Mouse (Mus musculus) liver, embryonic 15.5 days (tissue): Measurements from ENCODE around the gene Ddt. TPM values are rescaled to one million over a fixed set of nuclear protein-coding genes. Genes with fewer than 3 reads are reported as not detected.

Source experiments
- ATAC-seq: fragments of 200-750 bp; cut with Nextera tagmentation; 2 replicates; pipeline ENCODE4 v1.8.0; 2017; ENCODE audit warnings: moderate number of reproducible peaks, mild to moderate bottlenecking, moderate library complexity; ENCODE audit not compliant: insufficient read depth
- H3K27ac ChIP-seq: fragments of 300-500 bp; sonication (generic); replicated peaks from 2 replicates; pipeline ENCODE4 v1.5.1; 2015; ENCODE audit warnings: mild to moderate bottlenecking, inconsistent platforms
- H3K27me3 ChIP-seq: fragments of 300-500 bp; sonication (generic); 2 replicates; pipeline ENCODE4 v1.6.1; 2015; ENCODE audit warnings: mild to moderate bottlenecking, inconsistent platforms
- H3K36me3 ChIP-seq: fragments of 300-500 bp; sonication (generic); replicated peaks from 2 replicates; pipeline ENCODE4 v1.6.1; 2015; ENCODE audit warnings: moderate library complexity, mild to moderate bottlenecking, inconsistent platforms
- H3K4me1 ChIP-seq: fragments of 300-500 bp; sonication (generic); replicated peaks from 2 replicates; pipeline ENCODE4 v1.6.1; 2015; ENCODE audit warnings: inconsistent platforms
- H3K4me2 ChIP-seq: fragments of 300-500 bp; sonication (generic); 2 replicates; pipeline ENCODE4 v1.6.1; 2015; ENCODE audit warnings: moderate library complexity, mild to moderate bottlenecking, inconsistent platforms
- H3K4me3 ChIP-seq: fragments of 300-500 bp; sonication (generic); replicated peaks from 2 replicates; pipeline ENCODE4 v1.5.1; 2015; ENCODE audit warnings: mild to moderate bottlenecking, inconsistent platforms
- H3K9ac ChIP-seq: fragments of 300-500 bp; sonication (generic); 2 replicates; pipeline ENCODE4 v1.6.1; 2015; ENCODE audit warnings: moderate library complexity, mild to moderate bottlenecking, inconsistent platforms
- H3K9me3 ChIP-seq: fragments of 300-500 bp; sonication (generic); replicated peaks from 2 replicates; pipeline ENCODE4 v1.6.1; 2016; ENCODE audit warnings: inconsistent platforms
- WGBS: fragments of 180-500 bp; shearing (Covaris S2); methylation state at CpG from one replicate; pipeline ENCODE4 v1.1.7; 2015; ENCODE audit warnings: mixed read lengths; ENCODE audit not compliant: insufficient replicate concordance; 5-methylcytosine and 5-hydroxymethylcytosine counted together
- polyA plus RNA-seq: library from polyadenylated mRNA; unstranded; fragments of >200 nt; fragmentation: Nextera tagmentation; extraction: Ambion mirVana; gene quantifications from 2 replicates; pipeline ENCODE4 v1.2.1, GENCODE M21; 2015

Ddt gene
- polyA plus RNA-seq, 1 experiment from 2014 or later = 204 TPM

GRCm38 (mm10) chr10:75789841-75790240 is 16.6 kb upstream of the Ddt start:
- peak overlapping the region; percentile 71 for H3K27ac ChIP-seq
- no peak overlapping the region for H3K9ac ChIP-seq
- H3K4me1 ChIP-seq = no peaks in the 10 kb centered on the region
- peaks cover 6% of the 10 kb centered on the region for H3K27me3 ChIP-seq
- no peaks in the 10 kb centered on the region for H3K9me3 ChIP-seq
- no peak overlapping the region for H3K4me3 ChIP-seq
- WGBS = 62% methylated on average over 5 of the region's 5 CpGs
- ATAC-seq = peak; percentile 91
- H3K4me2 ChIP-seq = no peak overlapping the region
- H3K36me3 ChIP-seq = no peaks in the 10 kb centered on the region

- Histone ChIP-seq H3K27ac (peak overlapping the region; percentile 58; the same call in 1 of the 2 replicates), H3K4me3 (no peak overlapping the region), H3K9me3 (no peaks in the 10 kb centered on the region), H3K27me3 (peaks cover 11% of the 10 kb centered on the region), H3K36me3 (0 out of 2 replicates have a peak, but pooled peaks cover under 1% of the 10 kb centered on the region), H3K4me1 (no peaks in the 10 kb centered on the region), H3K4me2 (no peak overlapping the region), H3K9ac (no peak overlapping the region)
- WGBS = 49% methylated on average over 6 of the region's 6 CpGs
- peak; percentile 51 for ATAC-seq
Observed at GRCm38 (mm10) chr10:75789081-75789735, 16.0 kb upstream of the Ddt start.

GRCm38 (mm10) chr10:75788277-75788676 is 15.1 kb upstream of the Ddt start:
- WGBS = 79% methylated on average over 8 of the region's 8 CpGs
- ATAC-seq = no peak
- H3K4me1 ChIP-seq = no peaks in the 10 kb centered on the region
- H3K27me3 ChIP-seq = peaks cover 18% of the 10 kb centered on the region
- no peaks in the 10 kb centered on the region for H3K9me3 ChIP-seq
- H3K27ac ChIP-seq = no peak overlapping the region
- 0 out of 2 replicates have a peak, but pooled peaks cover 2% of the 10 kb centered on the region for H3K36me3 ChIP-seq
- H3K4me3 ChIP-seq = no peak overlapping the region
- H3K9ac ChIP-seq = no peak overlapping the region
- no peak overlapping the region for H3K4me2 ChIP-seq

GRCm38 (mm10) chr10:75785442-75785841 is 12.2 kb upstream of the Ddt start:
- 5% methylated on average over 1 of the region's 1 CpGs for WGBS
- Histone ChIP-seq H3K36me3 (0 out of 2 replicates have a peak, but pooled peaks cover 2% of the 10 kb centered on the region), H3K4me1 (no peaks in the 10 kb centered on the region), H3K27me3 (peaks cover 45% of the 10 kb centered on the region), H3K27ac (no peak overlapping the region), H3K4me2 (no peak overlapping the region), H3K9ac (no peak overlapping the region), H3K4me3 (no peak overlapping the region), H3K9me3 (no peaks in the 10 kb centered on the region)
- ATAC-seq = no peak

GRCm38 (mm10) chr10:75780769-75781578 is 7.8 kb upstream of the Ddt start, which contains the start of the genes Gm20441 and Gstt3:
TSS of gene Gm20441 (minus strand) at chr10:75780954.
TSS of gene Gstt3 (minus strand) at chr10:75781414.
- H3K4me3 ChIP-seq = peak within 1 kb of the TSS; percentile 43
- H3K27me3 ChIP-seq = peaks cover 77% of the 10 kb centered on the region
- no peaks in the 10 kb centered on the region for H3K9me3 ChIP-seq
- peak within 1 kb of the TSS; percentile 58 for H3K4me2 ChIP-seq
- H3K27ac ChIP-seq = peak within 1 kb of the TSS; percentile 31; the same call in 1 of the 2 replicates
- 0 out of 2 replicates have a peak, but pooled peaks cover 2% of the 10 kb centered on the region for H3K36me3 ChIP-seq
- WGBS = 1% methylated on average over 28 of the region's 28 CpGs
- peaks cover 4% of the 10 kb centered on the region; the same call in 1 of the 2 replicates for H3K4me1 ChIP-seq
- 0 out of 2 replicates have a peak within 1 kb of the TSS, but pooled peaks have one; percentile 19 for H3K9ac ChIP-seq
- peak; percentile 60; the same call in 1 of the 2 replicates for ATAC-seq

- Histone ChIP-seq H3K27ac (no peak overlapping the region), H3K9me3 (no peaks in the 10 kb centered on the region), H3K27me3 (peaks cover 70% of the 10 kb centered on the region), H3K4me1 (peaks cover 4% of the 10 kb centered on the region; the same call in 1 of the 2 replicates), H3K4me2 (peak overlapping the region; percentile 58), H3K4me3 (peak overlapping the region; percentile 43; the same call in 1 of the 2 replicates), H3K9ac (no peak overlapping the region), H3K36me3 (0 out of 2 replicates have a peak, but pooled peaks cover 2% of the 10 kb centered on the region)
- WGBS = 32% methylated on average over 15 of the region's 15 CpGs
- ATAC-seq = no peak
Observed at GRCm38 (mm10) chr10:75779206-75780174, 6.3 kb upstream of the Ddt start.

GRCm38 (mm10) chr10:75777885-75778284 is 4.7 kb upstream of the Ddt start:
- H3K27ac ChIP-seq = no peak overlapping the region
- H3K9me3 ChIP-seq = no peaks in the 10 kb centered on the region
- H3K4me2 ChIP-seq = no peak overlapping the region
- peaks cover 15% of the 10 kb centered on the region for H3K4me1 ChIP-seq
- peaks cover 56% of the 10 kb centered on the region for H3K27me3 ChIP-seq
- no peaks in the 10 kb centered on the region for H3K36me3 ChIP-seq
- no peak for ATAC-seq
- H3K9ac ChIP-seq = no peak overlapping the region
- 52% methylated on average over 2 of the region's 2 CpGs for WGBS
- H3K4me3 ChIP-seq = no peak overlapping the region

GRCm38 (mm10) chr10:75776562-75776961 is 3.3 kb upstream of the Ddt start:
- Histone ChIP-seq H3K27me3 (peaks cover 43% of the 10 kb centered on the region), H3K4me3 (no peak overlapping the region), H3K9me3 (no peaks in the 10 kb centered on the region), H3K4me2 (no peak overlapping the region), H3K36me3 (no peaks in the 10 kb centered on the region), H3K9ac (no peak overlapping the region), H3K27ac (no peak overlapping the region), H3K4me1 (peaks cover 22% of the 10 kb centered on the region)
- 66% methylated on average over 6 of the region's 6 CpGs for WGBS
- no peak for ATAC-seq

- no peaks in the 10 kb centered on the region for H3K36me3 ChIP-seq
- no peak overlapping the region for H3K4me2 ChIP-seq
- H3K4me1 ChIP-seq = peaks cover 18% of the 10 kb centered on the region
- H3K9me3 ChIP-seq = no peaks in the 10 kb centered on the region
- 72% methylated on average over 9 of the region's 9 CpGs for WGBS
- no peak overlapping the region for H3K27ac ChIP-seq
- ATAC-seq = no peak
- H3K27me3 ChIP-seq = peaks cover 23% of the 10 kb centered on the region
- H3K4me3 ChIP-seq = no peak overlapping the region
- no peak overlapping the region for H3K9ac ChIP-seq
Observed at GRCm38 (mm10) chr10:75774587-75774986, 1.4 kb upstream of the Ddt start.

GRCm38 (mm10) chr10:75774102-75774501 is 888 bp upstream of the Ddt start:
- no peak for ATAC-seq
- H3K4me2 ChIP-seq = 0 out of 2 replicates have a peak overlapping the region, but pooled peaks have one; percentile 94
- WGBS = 74% methylated on average over 5 of the region's 5 CpGs
- H3K27ac ChIP-seq = no peak overlapping the region
- peaks cover 18% of the 10 kb centered on the region for H3K4me1 ChIP-seq
- no peaks in the 10 kb centered on the region for H3K9me3 ChIP-seq
- no peak overlapping the region for H3K9ac ChIP-seq
- H3K27me3 ChIP-seq = peaks cover 19% of the 10 kb centered on the region
- no peaks in the 10 kb centered on the region for H3K36me3 ChIP-seq
- no peak overlapping the region for H3K4me3 ChIP-seq
